Mouse (Mus musculus) embryonic facial prominence, embryonic 15.5 days (tissue): ENCODE data around the gene Nsun4. TPM values are rescaled to one million over a fixed set of nuclear protein-coding genes. Genes with fewer than 3 reads are reported as not detected.

ENCODE experiments used
- ATAC-seq: fragments of 200-750 bp; cut with Nextera tagmentation; 2 replicates; pipeline ENCODE4 v1.8.0; 2017; ENCODE audit warnings: low read depth, moderate TSS enrichment; ENCODE audit not compliant: insufficient number of reproducible peaks, low FRiP score, low TSS enrichment
- H3K27ac ChIP-seq: fragments of 300-500 bp; sonication (generic); replicated peaks from 2 replicates; pipeline ENCODE4 v1.5.1; 2015; ENCODE audit warnings: mild to moderate bottlenecking, inconsistent platforms
- H3K27me3 ChIP-seq: fragments of 300-500 bp; sonication (generic); 2 replicates; pipeline ENCODE4 v1.6.1; 2015; ENCODE audit warnings: inconsistent platforms
- H3K36me3 ChIP-seq: fragments of 300-500 bp; sonication (generic); 2 replicates; pipeline ENCODE4 v1.6.1; 2015; ENCODE audit warnings: mild to moderate bottlenecking, inconsistent platforms
- H3K4me1 ChIP-seq: fragments of 300-500 bp; sonication (generic); 2 replicates; pipeline ENCODE4 v1.6.1; 2015; ENCODE audit warnings: inconsistent platforms
- H3K4me2 ChIP-seq: fragments of 300-500 bp; sonication (generic); replicated peaks from 2 replicates; pipeline ENCODE4 v1.6.1; 2015; ENCODE audit warnings: mild to moderate bottlenecking, inconsistent platforms
- H3K4me3 ChIP-seq: fragments of 300-500 bp; sonication (generic); replicated peaks from 2 replicates; pipeline ENCODE4 v1.5.1; 2015; ENCODE audit warnings: mild to moderate bottlenecking, inconsistent platforms
- H3K9ac ChIP-seq: fragments of 300-500 bp; sonication (generic); 2 replicates; pipeline ENCODE4 v1.6.1; 2015; ENCODE audit warnings: inconsistent platforms
- H3K9me3 ChIP-seq: fragments of 300-500 bp; sonication (generic); replicated peaks from 2 replicates; pipeline ENCODE4 v1.6.1; 2016; ENCODE audit warnings: inconsistent platforms
- WGBS: fragments of 180-500 bp; shearing (Covaris S2); methylation state at CpG from one replicate; pipeline ENCODE4 v1.1.7; 2015; 5-methylcytosine and 5-hydroxymethylcytosine counted together
- polyA plus RNA-seq: library from polyadenylated mRNA; unstranded; fragments of >200 nt; fragmentation: Nextera tagmentation; extraction: Ambion mirVana; gene quantifications from 2 replicates; pipeline ENCODE4 v1.2.1, GENCODE M21; 2015

The Nsun4 gene
- polyA plus RNA-seq, 1 experiment from 2014 or later = 17.9 TPM

GRCm38 (mm10) chr4:116001206-116001605 is 52.5 kb downstream of the Nsun4 start:
- H3K36me3 ChIP-seq = no peaks in the 10 kb centered on the region
- H3K9ac ChIP-seq = no peak overlapping the region
- no peaks in the 10 kb centered on the region for H3K27me3 ChIP-seq
- H3K4me2 ChIP-seq = no peak overlapping the region
- no peak overlapping the region for H3K27ac ChIP-seq
- no peaks in the 10 kb centered on the region for H3K9me3 ChIP-seq
- no peaks in the 10 kb centered on the region for H3K4me1 ChIP-seq
- no peak overlapping the region for H3K4me3 ChIP-seq
- no peak for ATAC-seq
- WGBS = 71% methylated on average over 4 of the region's 4 CpGs

- WGBS = 41% methylated on average over 6 of the region's 6 CpGs
- H3K4me2 ChIP-seq = no peak overlapping the region
- H3K9me3 ChIP-seq = no peaks in the 10 kb centered on the region
- no peak overlapping the region for H3K27ac ChIP-seq
- no peaks in the 10 kb centered on the region for H3K27me3 ChIP-seq
- H3K9ac ChIP-seq = no peak overlapping the region
- no peak for ATAC-seq
- no peak overlapping the region for H3K4me3 ChIP-seq
- no peaks in the 10 kb centered on the region for H3K4me1 ChIP-seq
- H3K36me3 ChIP-seq = no peaks in the 10 kb centered on the region
Observed at GRCm38 (mm10) chr4:116000671-116001070, 53.0 kb downstream of the Nsun4 start.

GRCm38 (mm10) chr4:115996729-115997128 is 56.9 kb downstream of the Nsun4 start:
- 72% methylated on average over 4 of the region's 4 CpGs for WGBS
- no peaks in the 10 kb centered on the region for H3K36me3 ChIP-seq
- ATAC-seq = no peak
- H3K27me3 ChIP-seq = no peaks in the 10 kb centered on the region
- H3K9me3 ChIP-seq = no peaks in the 10 kb centered on the region
- H3K27ac ChIP-seq = no peak overlapping the region
- no peaks in the 10 kb centered on the region for H3K4me1 ChIP-seq
- no peak overlapping the region for H3K9ac ChIP-seq
- H3K4me3 ChIP-seq = no peak overlapping the region
- no peak overlapping the region for H3K4me2 ChIP-seq

DNA sequence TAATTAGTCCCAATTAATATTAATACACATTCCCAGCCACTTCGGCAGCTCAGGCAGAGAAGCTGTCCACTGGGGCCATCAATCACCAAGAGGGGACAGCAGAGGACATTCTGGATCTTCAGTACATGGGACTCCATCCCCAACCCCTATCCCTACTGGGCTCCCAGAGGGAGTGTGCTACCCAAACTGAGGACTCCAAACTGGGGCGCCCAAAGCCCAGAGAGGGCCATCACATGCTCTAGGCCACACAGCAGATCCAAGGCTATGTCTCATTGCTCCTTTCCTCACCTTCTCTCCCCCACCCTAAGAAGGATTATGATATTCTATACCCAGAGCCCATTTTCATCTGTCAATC is 58.3 kb downstream of the Nsun4 start:
- Histone ChIP-seq H3K4me3 (no peak overlapping the region), H3K36me3 (no peaks in the 10 kb centered on the region), H3K4me2 (no peak overlapping the region), H3K27me3 (no peaks in the 10 kb centered on the region), H3K4me1 (no peaks in the 10 kb centered on the region), H3K27ac (no peak overlapping the region), H3K9me3 (no peaks in the 10 kb centered on the region), H3K9ac (no peak overlapping the region)
- ATAC-seq = no peak
- 75% methylated on average over 2 of the region's 2 CpGs for WGBS

GRCm38 (mm10) chr4:115994662-115995375 is 58.9 kb downstream of the Nsun4 start:
- WGBS = 85% methylated on average over 16 of the region's 16 CpGs
- Histone ChIP-seq H3K36me3 (no peaks in the 10 kb centered on the region), H3K27ac (no peak overlapping the region), H3K4me3 (no peak overlapping the region), H3K4me2 (no peak overlapping the region), H3K27me3 (no peaks in the 10 kb centered on the region), H3K9ac (no peak overlapping the region), H3K4me1 (no peaks in the 10 kb centered on the region), H3K9me3 (no peaks in the 10 kb centered on the region)
- no peak for ATAC-seq

GRCm38 (mm10) chr4:115989382-115989781 is 64.3 kb downstream of the Nsun4 start:
- no peak for ATAC-seq
- WGBS = 77% methylated on average over 7 of the region's 7 CpGs

DNA sequence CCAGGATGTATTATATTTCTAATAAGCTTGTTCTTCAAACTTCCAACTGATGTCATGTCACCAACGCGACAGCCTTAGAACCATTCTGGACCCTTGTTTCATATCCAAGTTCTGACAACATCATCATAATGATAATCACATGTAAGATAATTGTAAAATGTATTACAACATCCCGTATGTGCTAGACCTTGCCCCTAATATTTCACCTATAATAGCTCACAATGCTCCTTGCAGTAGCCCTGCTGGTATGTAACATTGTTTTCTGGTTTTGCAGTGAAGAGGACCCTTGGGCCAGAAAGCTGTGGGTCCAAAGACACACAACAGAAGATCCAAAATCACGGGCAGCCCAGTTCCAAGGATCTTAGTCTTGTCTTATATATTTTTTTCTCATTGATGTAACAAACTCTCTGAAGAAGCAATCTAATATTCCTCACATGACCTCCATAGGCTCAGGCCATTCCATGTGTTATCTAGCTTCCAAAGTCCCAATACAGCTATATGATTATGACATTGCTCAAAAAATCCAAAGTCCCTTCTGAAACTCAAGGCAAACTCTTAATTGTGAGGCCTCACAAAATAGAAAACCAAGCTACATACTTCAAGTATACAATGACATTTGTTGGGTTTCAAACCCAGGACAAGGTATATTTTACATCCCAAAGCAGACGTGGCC is 65.7 kb downstream of the Nsun4 start:
- no peak for ATAC-seq
- no peak overlapping the region for H3K9ac ChIP-seq
- H3K27me3 ChIP-seq = peaks cover 10% of the 10 kb centered on the region
- H3K4me2 ChIP-seq = no peak overlapping the region
- 71% methylated on average over 5 of the region's 5 CpGs for WGBS
- no peaks in the 10 kb centered on the region for H3K36me3 ChIP-seq
- no peak overlapping the region for H3K4me3 ChIP-seq
- no peak overlapping the region for H3K27ac ChIP-seq
- H3K9me3 ChIP-seq = no peaks in the 10 kb centered on the region
- peaks cover 5% of the 10 kb centered on the region; the same call in 1 of the 2 replicates for H3K4me1 ChIP-seq

More at GRCm38 (mm10) chr4:115989382-115989781, 64.3 kb downstream of the Nsun4 start:
- Histone ChIP-seq H3K9ac (no peak overlapping the region), H3K9me3 (no peaks in the 10 kb centered on the region), H3K27me3 (no peaks in the 10 kb centered on the region), H3K4me1 (peaks cover 2% of the 10 kb centered on the region; the same call in 1 of the 2 replicates), H3K36me3 (no peaks in the 10 kb centered on the region), H3K4me3 (no peak overlapping the region), H3K27ac (no peak overlapping the region), H3K4me2 (no peak overlapping the region)

GRCm38 (mm10) chr4:115987436-115987835 is 66.2 kb downstream of the Nsun4 start:
- no peak overlapping the region for H3K9ac ChIP-seq
- H3K27me3 ChIP-seq = peaks cover 10% of the 10 kb centered on the region
- WGBS = 90% methylated on average over 1 of the region's 1 CpGs
- H3K4me2 ChIP-seq = no peak overlapping the region
- H3K9me3 ChIP-seq = no peaks in the 10 kb centered on the region
- peaks cover 5% of the 10 kb centered on the region; the same call in 1 of the 2 replicates for H3K4me1 ChIP-seq
- H3K4me3 ChIP-seq = no peak overlapping the region
- no peaks in the 10 kb centered on the region for H3K36me3 ChIP-seq
- ATAC-seq = no peak
- H3K27ac ChIP-seq = no peak overlapping the region

DNA sequence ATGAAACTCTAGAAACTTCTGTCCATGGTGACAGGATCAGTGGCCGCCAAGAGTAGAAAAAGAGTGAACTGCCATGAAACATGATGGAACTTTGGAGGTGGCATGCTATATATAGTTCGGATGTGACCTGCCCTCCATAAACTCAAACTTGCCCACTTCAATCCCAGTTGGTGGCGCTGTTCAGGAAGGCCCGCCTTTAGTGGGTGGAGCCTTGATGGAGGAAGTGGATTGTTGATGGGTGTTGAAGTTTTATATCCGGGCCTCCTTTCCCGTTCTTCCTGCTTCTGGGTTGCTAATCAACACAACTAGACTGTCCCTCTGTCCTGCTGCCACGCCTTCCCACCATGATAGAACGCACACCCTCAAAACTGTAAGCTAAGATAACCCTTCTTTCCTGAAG is 68.7 kb downstream of the Nsun4 start:
- H3K4me1 ChIP-seq = peaks cover 5% of the 10 kb centered on the region; the same call in 1 of the 2 replicates
- no peak overlapping the region for H3K4me3 ChIP-seq
- WGBS = 36% methylated on average over 8 of the region's 8 CpGs
- H3K9ac ChIP-seq = no peak overlapping the region
- no peaks in the 10 kb centered on the region for H3K36me3 ChIP-seq
- H3K4me2 ChIP-seq = no peak overlapping the region
- no peaks in the 10 kb centered on the region for H3K9me3 ChIP-seq
- no peak for ATAC-seq
- no peak overlapping the region for H3K27ac ChIP-seq
- peaks cover 29% of the 10 kb centered on the region for H3K27me3 ChIP-seq

GRCm38 (mm10) chr4:115984111-115984510 is 69.6 kb downstream of the Nsun4 start:
- 1% methylated on average over 13 of the region's 13 CpGs for WGBS
- Histone ChIP-seq H3K4me2 (peak overlapping the region; percentile 10; the same call in 1 of the 2 replicates), H3K9me3 (no peaks in the 10 kb centered on the region), H3K27ac (no peak overlapping the region), H3K4me3 (no peak overlapping the region), H3K4me1 (peaks cover 11% of the 10 kb centered on the region), H3K27me3 (peaks cover 38% of the 10 kb centered on the region), H3K9ac (no peak overlapping the region), H3K36me3 (no peaks in the 10 kb centered on the region)
- no peak for ATAC-seq
